Mouse (Mus musculus): ENCODE measurements around the gene AY074887. TPM values are rescaled to one million over a fixed set of nuclear protein-coding genes. Genes with fewer than 3 reads are reported as not detected.
A peak's percentile ranks its signal among the peaks of the same experiment; 100 is the strongest.

AY074887 gene
- polyA plus RNA-seq, 1 experiment, result not detected

DNA sequence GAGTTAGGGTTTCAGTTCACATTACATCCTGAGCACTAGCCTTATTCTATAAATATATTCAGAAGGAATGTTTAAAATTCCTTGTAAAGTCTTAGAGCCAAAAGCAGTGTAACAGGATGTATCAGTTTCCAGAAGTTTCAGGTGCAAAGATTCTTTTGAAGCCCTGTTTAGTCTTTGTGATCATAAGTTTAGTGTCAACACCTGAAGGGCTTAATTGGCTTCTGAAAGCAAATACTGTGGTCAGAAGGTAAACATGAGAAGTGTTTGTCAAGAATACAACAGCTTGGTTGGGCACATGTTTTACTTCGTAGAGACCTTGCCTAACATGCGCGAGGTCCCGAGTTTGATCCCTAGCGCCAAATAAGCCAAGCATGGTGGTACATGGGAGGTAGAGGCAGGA lies 32.0 kb downstream of the AY074887 start:
- no peak for TF ChIP-seq CTCF (IDR thresholded peaks at IDR 0.05; ENCODE audit: insufficient read depth, low read length)
- TF ChIP-seq POLR2A (IDR thresholded peaks at IDR 0.05; ENCODE audit: borderline replicate concordance, extremely low read depth, low read depth, low read length), result no peak
- Histone ChIP-seq H3K4me3 (replicated peaks; ENCODE audit: extremely low read depth, low read depth, low read length) (no peak overlapping the region), H3K4me1 (ENCODE audit: control insufficient read depth, insufficient read depth, low read length) (peaks cover 4% of the 10 kb centered on the region; the same call in 1 of the 2 replicates)
- DNase-seq, result no peak
- 73% methylated on average over 5 of the region's 5 CpGs for WGBS

DNA sequence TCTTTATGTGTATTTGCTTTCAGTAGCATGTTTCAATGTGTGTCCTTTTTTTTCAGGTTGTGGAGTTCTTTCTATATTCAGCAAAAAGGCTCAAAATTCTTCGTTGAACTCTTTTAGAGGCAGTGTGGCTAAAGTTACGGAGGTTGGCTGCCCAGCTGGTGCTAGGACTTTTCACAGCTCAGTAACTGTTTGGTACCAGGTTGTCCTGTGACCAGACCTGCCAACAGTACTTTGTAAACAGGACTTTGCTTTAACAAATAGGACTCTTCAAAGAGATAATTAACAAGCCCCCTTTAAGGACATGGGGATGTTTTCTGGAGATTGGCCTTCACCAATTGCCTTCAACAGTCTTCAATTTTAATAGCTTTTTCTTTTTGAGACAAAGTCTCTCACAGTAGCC lies 32.6 kb downstream of the AY074887 start:
- DNase-seq, result no peak
- 58% methylated on average over 2 of the region's 2 CpGs for WGBS

DNA sequence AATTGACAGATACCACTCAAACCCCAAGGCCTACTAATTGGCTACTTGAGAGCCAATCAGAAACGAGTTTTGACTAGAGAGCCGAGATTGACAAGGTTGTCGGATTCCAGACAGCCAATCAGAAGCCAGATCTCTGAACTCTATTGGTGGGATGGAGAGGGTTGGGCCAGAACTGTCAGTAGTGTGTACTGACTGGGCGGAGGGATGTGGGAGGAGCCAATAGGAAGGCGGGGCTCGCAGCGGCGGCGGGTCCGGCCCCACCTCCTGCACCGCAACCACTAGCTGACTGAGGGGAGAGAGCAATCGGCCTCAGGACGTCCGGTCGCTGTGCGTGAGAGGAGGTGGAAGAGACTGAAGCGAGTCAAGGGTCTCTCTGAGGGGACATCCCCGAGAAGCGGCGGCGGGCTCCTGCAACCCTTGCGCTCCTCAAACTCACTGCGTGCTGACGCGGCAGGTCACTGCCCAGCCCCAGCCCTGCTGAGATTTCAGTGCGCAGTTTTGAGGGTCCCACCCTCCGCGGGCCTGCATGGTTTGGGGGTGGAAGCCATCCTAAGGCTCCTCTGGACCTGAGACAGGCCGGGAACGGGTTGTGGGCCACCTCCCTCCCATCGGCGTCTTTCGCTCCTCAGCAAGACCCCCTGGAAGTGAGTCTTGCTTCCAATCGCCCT lies 33.7 kb downstream of the AY074887 start, which contains the start of gene Hykk:
Gene Hykk (plus strand): TSS at position 274 of the 668 bp plus-strand sequence.
- 1% methylated on average over 34 of the region's 34 CpGs for whole genome bisulfite sequencing
- peaks cover 4% of the 10 kb centered on the region; the same call in 1 of the 2 replicates for H3K4me1 ChIP-seq (ENCODE audit: control insufficient read depth, insufficient read depth, low read length)
- peak; percentile 78 for DNase-seq
- H3K4me3 ChIP-seq (replicated peaks; ENCODE audit: extremely low read depth, low read depth, low read length), result peak within 1 kb of the TSS; percentile 79
- TF ChIP-seq CTCF (IDR thresholded peaks at IDR 0.05; ENCODE audit: insufficient read depth, low read length) (no peak), POLR2A (IDR thresholded peaks at IDR 0.05; ENCODE audit: borderline replicate concordance, extremely low read depth, low read depth, low read length) (peak; percentile 86; the same call in 1 of the 2 replicates)

More for the DNA sequence above, 32.6 kb downstream of the AY074887 start:
- no peak overlapping the region for H3K4me3 ChIP-seq (replicated peaks; ENCODE audit: extremely low read depth, low read depth, low read length)
- TF ChIP-seq POLR2A (IDR thresholded peaks at IDR 0.05; ENCODE audit: borderline replicate concordance, extremely low read depth, low read depth, low read length), result no peak
- TF ChIP-seq CTCF (IDR thresholded peaks at IDR 0.05; ENCODE audit: insufficient read depth, low read length), result no peak
- peaks cover 4% of the 10 kb centered on the region; the same call in 1 of the 2 replicates for H3K4me1 ChIP-seq (ENCODE audit: control insufficient read depth, insufficient read depth, low read length)

DNA sequence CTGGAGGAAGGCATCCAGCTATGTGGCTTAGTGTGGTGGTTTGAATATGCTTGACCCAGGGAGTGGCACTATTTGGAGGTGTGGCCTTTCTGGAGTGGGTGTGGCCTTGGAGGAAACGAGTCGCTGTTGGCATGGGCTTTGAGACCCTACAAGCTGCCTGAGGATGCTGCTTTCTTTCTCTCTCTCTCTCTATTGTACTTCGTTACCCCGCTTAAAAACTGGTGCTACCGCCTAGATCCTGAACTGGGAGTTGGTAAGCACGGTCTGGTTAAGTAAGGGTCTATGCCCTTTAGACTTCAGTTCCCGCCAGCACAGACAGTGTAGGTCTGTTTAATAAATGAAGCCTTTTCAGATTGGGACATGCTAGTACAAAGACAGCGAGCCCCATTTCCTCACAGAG lies 34.4 kb downstream of the AY074887 start:
- TF ChIP-seq POLR2A (IDR thresholded peaks at IDR 0.05; ENCODE audit: borderline replicate concordance, extremely low read depth, low read depth, low read length) (no peak), CTCF (IDR thresholded peaks at IDR 0.05; ENCODE audit: insufficient read depth, low read length) (no peak)
- Histone ChIP-seq H3K4me3 (replicated peaks; ENCODE audit: extremely low read depth, low read depth, low read length) (no peak overlapping the region), H3K4me1 (ENCODE audit: control insufficient read depth, insufficient read depth, low read length) (peaks cover 4% of the 10 kb centered on the region; the same call in 1 of the 2 replicates)
- WGBS, result 72% methylated on average over 8 of the region's 8 CpGs
- DNase-seq, result no peak

DNA sequence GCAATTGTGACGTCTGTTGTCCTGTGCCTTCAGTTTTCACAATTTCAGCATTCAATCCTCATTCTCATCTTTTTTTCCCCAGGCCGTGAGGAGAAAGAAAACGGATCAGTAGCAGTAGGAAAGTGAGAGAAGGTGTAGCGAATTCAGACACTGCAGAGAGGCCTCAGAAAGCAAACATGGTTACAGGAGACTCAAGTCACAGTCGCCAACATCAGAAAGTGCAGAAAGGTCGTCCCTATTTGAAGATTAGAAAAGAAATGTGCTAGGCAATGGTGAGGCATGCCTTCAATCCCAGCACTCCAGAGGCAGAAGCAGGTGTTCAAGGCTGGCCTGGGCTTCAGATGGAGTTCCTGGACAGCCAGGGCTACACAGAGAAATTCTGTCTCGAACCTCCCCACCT lies 35.2 kb downstream of the AY074887 start:
- Histone ChIP-seq H3K4me1 (ENCODE audit: control insufficient read depth, insufficient read depth, low read length) (peaks cover 4% of the 10 kb centered on the region; the same call in 1 of the 2 replicates), H3K4me3 (replicated peaks; ENCODE audit: extremely low read depth, low read depth, low read length) (no peak overlapping the region)
- TF ChIP-seq POLR2A (IDR thresholded peaks at IDR 0.05; ENCODE audit: borderline replicate concordance, extremely low read depth, low read depth, low read length), result no peak
- no peak for TF ChIP-seq CTCF (IDR thresholded peaks at IDR 0.05; ENCODE audit: insufficient read depth, low read length)
- no peak for DNase-seq
- WGBS, result 67% methylated on average over 7 of the region's 7 CpGs

DNA sequence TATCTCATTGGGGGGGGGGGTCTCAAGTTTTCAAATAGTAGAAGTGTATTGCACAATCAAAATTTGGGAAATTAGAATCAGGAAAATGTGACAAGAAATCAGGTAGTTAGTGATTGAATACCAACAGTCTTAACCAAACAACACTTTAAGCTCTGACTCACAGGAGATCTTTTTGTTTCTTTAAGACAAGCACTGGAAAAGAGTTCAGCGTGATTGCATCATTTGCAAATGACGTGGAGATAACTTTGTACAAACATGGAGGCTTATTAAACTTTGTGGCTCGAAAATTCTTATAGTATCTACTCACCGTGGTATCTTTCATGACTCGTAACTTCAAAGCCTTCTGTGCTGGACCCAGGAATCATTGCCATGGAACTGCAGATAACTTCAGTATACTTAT lies 41.4 kb downstream of the AY074887 start:
- Histone ChIP-seq H3K4me3 (replicated peaks; ENCODE audit: extremely low read depth, low read depth, low read length) (no peak overlapping the region), H3K4me1 (ENCODE audit: control insufficient read depth, insufficient read depth, low read length) (no peaks in the 10 kb centered on the region)
- WGBS, result 71% methylated on average over 5 of the region's 5 CpGs
- DNase-seq, result no peak
- no peak for TF ChIP-seq CTCF (IDR thresholded peaks at IDR 0.05; ENCODE audit: insufficient read depth, low read length)
- TF ChIP-seq POLR2A (IDR thresholded peaks at IDR 0.05; ENCODE audit: borderline replicate concordance, extremely low read depth, low read depth, low read length), result no peak

Other genes starting within 250 kb of the AY074887 start
- gene Wdr61, start 216.5 kb downstream of the AY074887 start, polyA plus RNA-seq (2012; rRNA removed), result 21.8 and 32.1 TPM in 2 replicates
- gene Crabp1, start 186.2 kb downstream of the AY074887 start, polyA plus RNA-seq (2012; rRNA removed), result 3.8 and 6.5 TPM in 2 replicates
- gene Ireb2, start 87.2 kb downstream of the AY074887 start, polyA plus RNA-seq (2012; rRNA removed), result 3.6 and 8.2 TPM in 2 replicates
- 1.5 and 2.1 TPM in 2 replicates for gene Hykk, start 33.7 kb downstream of the AY074887 start, polyA plus RNA-seq (2012; rRNA removed)
- 29.5 and 52.0 TPM in 2 replicates for gene Psma4, start 208 bp downstream of the AY074887 start, polyA plus RNA-seq (2012; rRNA removed)
- not detected in 2 replicates for gene Chrna5, start 29.9 kb upstream of the AY074887 start, polyA plus RNA-seq (2012; rRNA removed)
- gene Chrna3, start 75.6 kb upstream of the AY074887 start, polyA plus RNA-seq (2012; rRNA removed), result 0.10 and 0.11 TPM in 2 replicates
- gene Chrnb4, start 97.8 kb upstream of the AY074887 start, polyA plus RNA-seq (2012; rRNA removed), result 0.15 and 0.30 TPM in 2 replicates
- gene Ube2q2, start 197.9 kb upstream of the AY074887 start, polyA plus RNA-seq (2012; rRNA removed), result 9.9 and 11.7 TPM in 2 replicates